Mouse (Mus musculus) liver (tissue): ENCODE data around the gene Nckap5.

ENCODE experiments used
- DNase-seq: peaks from one replicate; pipeline ENCODE4 v3.0.0-alpha.2; 2020; ENCODE audit warnings: mixed read lengths

Gene Nckap5

DNA sequence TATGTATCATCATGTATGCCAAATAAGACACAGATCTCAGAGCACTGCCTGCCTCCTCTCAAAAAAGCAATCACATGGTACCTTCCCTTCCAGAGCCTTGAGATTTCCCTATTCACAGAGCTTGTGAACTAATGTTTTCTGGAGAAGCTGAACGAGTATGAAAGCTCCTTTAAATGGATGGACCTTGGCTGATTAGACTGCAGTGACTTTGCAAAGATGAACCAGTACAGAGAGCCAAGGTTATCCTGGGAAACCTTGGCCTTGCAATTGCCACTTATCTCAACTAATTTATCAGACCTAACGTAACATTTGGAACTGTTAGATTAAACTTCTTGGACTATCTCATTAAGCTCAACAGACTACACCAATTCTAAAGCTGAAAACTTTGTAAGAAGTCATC lies 296.6 kb downstream of the Nckap5 start:
- no peak for DNase-seq

DNA sequence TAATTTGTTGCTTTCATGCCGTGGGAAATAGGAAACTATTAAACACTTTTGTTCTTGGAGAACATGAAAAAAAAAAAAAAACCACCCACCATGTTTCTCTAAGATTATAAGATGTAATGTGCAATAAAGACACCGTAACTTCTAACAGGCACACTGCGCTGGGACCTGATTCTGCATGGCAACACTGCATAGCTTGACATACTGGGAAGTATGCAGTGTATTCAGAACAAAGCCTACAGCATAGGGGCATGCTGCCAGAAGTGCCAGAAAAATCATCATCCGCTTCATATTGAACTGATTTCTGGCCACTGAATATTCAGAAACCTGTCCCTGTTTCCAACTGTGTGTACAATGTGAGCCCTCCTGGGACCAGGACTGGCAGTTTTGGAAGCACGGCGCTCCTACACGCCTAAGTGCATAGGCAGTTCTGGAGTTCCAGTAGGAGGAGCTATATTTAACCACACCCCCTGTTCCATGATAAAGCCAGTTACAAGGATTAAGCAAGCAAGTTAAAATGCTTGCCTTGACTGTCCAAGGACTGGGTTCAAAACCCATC lies 302.5 kb downstream of the Nckap5 start:
- no peak for DNase-seq

GRCm38 (mm10) chr1:126518067-126518466 lies 312.5 kb downstream of the Nckap5 start:
- DNase-seq, result no peak

- no peak for DNase-seq
Measured at GRCm38 (mm10) chr1:126517427-126517826, 313.2 kb downstream of the Nckap5 start.

- no peak for DNase-seq
Measured at GRCm38 (mm10) chr1:126515054-126515756, 315.4 kb downstream of the Nckap5 start.

DNA sequence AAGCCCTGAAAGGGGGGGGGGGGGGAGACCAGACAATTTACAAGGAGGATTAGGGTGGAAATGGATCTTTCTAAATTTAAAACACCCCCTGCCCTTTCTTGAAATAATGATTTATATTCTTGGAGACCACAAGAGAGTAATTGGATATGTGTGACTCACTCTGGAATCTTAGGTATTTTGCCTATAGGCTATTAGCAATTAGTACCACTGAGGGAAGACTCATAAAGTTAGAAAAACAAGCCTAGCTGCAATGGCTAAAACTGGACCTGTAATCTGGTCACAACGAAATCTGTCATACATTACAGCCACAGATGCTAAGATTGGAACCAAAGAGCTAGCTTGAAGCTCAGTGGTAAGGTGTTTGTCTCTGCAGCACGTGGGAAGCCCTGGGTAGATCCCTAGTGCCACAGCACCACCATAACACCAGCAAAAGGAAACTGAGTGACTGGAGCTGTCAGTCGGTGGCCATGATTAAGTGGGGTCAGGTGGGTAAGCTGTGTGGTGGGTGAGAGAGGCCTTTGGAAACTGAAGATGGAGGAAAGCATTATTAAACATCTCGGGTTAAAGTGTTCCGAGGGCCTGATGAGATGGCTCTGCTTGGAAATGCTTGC lies 318.7 kb downstream of the Nckap5 start:
- DNase-seq, result no peak

DNA sequence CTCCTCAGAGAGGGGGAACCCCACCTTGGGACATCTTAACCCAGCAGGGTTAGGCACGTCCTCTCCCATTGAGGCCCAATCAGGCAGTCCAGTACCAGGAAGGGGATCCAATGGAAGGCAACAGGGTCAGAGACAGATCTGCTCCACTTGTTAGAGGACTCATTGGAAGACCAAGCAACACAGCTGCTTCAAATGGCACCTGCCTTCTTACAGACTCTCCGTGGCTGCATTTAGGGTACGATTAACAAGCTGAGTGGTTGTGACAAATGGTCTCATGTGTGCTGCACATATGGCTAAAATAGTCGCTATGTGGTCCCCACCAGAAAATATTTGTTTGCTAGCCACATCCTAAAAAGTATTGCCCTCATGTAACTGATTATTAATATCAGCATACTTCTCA lies 325.9 kb downstream of the Nckap5 start:
- no peak for DNase-seq

GRCm38 (mm10) chr1:126502741-126503140 lies 327.9 kb downstream of the Nckap5 start:
- no peak for DNase-seq

DNA sequence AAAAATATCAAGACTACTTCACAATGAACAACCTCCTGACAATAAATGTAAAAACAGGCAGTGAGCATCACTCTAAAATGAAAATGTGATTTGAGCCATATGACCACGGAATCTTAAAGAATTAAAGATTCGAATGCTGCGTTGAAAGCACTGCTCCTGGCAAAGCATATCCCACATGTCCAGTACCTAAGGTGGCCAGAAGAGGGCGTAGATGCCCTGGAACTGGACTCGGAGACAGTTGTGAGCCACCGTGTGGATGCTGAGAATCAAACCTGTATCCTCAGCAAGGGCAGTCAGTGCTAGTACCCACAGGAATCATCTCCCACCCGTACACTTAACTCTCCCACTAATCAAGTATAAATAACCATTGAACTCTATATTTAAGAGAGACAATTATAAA lies 333.9 kb downstream of the Nckap5 start:
- DNase-seq, result no peak

GRCm38 (mm10) chr1:126492206-126493071 lies 338.2 kb downstream of the Nckap5 start:
- DNase-seq, result peak; percentile 5

GRCm38 (mm10) chr1:126491412-126491811 lies 339.2 kb downstream of the Nckap5 start:
- DNase-seq, result no peak

GRCm38 (mm10) chr1:126490256-126490655 lies 340.3 kb downstream of the Nckap5 start:
- no peak for DNase-seq

DNA sequence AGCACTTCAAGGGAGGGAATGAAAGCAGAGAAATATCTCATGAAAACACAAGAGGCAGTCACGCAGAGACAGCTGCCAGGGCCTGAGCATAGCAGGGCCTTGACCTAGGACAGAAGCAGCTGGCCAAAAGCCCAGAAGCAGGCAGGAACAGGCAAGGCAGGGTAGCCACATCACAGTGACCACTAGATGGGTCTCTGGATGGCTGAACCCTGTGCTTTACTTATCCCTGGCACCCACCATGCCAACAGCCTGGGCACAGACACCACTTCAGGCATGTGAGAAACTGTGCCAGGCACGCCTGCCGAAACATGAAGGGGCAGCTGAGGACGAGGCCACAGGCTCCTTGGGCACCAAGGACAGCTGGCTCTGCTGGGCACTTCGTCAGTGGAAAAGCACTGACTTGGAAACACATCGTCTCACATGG lies 345.9 kb downstream of the Nckap5 start:
- no peak for DNase-seq

DNA sequence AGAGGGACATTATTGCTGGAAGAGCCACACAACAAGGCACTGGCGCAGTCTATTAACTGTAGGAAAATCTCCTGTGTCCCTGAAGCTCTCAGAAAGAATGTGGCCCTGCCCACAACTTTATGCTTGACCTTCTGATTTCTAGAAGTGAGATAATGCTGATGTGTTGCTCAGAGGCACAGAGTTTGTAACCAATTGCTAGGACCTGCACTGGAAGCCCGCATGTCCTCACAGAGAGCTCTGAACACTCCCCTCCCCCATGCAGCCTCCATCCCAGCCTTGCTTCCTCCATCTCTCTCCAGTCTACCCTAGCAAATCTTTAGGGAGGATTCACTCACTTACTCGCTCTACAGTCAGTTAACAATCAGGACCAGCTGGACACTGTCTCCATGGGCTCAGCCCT lies 346.9 kb downstream of the Nckap5 start:
- DNase-seq, result no peak

DNA sequence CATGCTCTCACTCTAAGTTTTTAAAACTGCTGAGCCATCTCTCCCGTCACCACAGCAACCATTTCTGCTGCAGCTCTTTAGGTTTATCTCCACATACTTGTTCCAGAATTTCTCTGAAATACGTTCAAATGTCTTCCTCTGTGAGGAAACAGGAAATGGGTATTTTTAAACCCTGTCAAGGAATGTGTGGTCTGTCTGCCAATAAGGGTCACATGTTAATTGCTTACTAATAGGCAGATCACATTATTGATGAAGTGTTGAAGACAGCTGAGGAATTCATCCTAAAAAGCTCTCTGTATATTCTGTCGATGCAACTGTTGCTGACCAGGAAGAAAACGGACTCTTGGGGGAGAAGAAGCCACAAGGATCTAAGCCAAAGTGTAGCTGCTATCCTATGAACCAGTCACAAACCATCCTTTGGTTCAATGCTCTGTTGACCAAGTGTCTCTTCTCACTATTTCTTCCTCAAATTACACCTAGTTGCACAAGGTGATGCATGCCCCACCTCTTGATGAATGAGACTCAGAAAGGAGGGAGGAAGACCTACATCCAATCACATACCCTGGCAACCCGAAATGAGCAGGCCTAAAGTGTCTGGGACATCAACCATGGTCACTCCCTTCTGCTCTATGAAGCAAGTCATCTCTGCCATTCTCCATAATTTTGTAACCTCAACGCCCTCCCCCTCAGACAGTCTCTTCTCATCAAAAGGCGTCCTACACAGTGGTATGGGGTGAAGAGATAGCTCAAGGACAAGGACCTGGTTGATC lies 349.0 kb downstream of the Nckap5 start:
- no peak for DNase-seq

DNA sequence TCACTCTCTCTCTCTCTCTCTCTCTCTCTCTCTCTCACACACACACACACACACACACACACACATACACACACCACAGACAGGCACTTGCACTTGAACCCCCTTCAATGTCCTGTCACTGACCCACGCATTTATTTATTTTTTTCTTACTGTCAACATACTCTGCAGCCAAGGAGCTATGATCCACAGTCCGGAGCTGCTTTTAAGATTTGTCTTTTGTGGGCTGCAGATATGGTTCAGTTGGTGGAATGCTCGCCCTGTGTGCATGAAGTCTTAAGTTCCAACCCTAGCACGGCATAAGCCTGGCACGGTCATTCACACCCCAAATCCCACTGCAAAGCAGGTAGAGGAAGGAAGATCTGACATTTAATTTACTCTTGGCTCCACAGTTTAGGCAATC lies 357.6 kb downstream of the Nckap5 start:
- DNase-seq, result no peak

DNA sequence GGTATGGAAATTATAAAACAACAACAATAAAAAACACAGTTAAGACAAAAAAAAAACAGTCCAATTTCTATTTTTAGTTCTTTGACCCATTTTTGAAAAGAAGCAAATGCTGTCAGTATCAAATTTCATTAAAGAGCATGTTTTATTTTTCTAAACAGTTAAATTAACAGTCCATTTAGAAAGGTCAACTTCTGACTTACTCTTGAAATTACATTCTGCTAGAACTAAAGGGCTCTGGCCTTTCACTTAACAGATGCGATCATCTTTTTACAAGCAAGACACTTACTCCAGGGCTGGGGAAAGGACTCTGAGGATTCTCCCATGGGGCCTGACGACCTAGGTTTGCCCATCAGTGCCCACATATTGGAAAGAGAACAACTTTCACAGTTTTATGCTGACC lies 359.2 kb downstream of the Nckap5 start:
- no peak for DNase-seq

DNA sequence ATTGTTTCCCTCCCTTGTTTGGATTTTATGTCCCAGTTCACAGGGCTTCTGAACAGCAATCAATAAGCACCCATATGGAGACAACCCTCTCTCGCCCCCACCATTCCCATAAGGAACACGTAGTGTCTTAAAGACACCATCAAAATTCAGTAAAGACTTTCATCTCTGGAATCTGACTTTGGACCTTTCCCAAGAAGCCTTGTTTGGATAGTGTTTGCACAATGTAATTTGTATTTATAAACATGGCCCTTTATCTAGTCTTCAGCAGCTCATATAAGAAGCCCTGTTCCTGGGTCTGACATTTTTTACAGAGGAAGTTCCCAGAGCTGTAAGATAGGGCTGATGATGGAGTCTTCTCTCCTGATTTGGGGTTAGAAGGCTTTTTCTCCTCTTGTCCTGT lies 359.7 kb downstream of the Nckap5 start:
- no peak for DNase-seq

DNA sequence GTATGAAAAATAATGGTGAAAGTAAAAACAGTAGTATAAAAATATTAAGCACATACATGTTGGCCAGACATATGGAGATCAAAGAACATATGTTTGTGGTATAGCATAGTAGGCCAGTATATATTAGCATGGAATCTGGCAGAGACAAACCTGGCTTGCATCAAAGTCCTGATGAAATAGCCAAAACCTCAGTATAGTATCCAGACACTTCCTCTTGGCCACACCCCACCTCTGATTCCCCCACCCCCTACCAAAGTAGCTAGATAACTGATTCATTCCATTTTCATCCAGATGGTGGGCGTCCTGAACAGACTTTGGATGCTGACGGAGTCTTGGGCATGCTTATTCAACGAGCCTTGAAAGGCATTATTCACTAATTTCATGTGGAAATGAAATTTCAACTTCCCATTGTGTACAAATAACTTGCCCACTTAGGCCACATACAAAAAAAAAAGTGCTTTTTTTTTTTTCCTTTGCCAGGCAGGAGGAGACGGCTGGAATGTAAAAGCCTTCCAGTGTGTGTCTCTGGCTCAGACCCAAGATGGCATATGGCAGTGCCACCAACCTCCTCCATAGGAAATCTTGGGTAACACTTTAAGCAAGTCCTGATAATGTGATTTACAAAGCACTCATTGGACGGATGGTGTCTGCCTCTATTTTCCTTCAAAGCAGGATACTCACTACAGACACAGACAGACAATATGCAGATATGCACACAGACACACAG lies 360.6 kb downstream of the Nckap5 start:
- DNase-seq, result no peak

GRCm38 (mm10) chr1:126461527-126462354 lies 368.9 kb downstream of the Nckap5 start:
- DNase-seq, result no peak

DNA sequence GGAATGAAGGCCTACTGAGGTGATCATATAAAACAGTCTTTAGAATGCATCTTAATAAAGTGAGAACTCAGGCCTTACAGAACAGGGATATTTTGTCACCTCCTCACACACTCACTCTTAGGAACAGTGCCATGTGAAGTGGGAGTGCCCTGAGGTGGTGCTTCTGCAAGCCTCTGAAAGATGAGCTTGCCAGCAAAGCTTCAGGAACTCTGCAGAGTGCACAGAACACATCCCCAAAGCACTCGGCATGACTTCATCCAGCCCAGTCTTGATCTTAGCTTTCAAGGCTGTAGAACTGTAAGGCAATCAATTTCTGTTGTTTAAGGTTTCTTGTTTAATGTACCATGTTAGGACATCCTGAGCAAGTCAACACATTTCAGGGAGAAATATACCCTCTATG lies 372.9 kb downstream of the Nckap5 start:
- no peak for DNase-seq
